Mouse (Mus musculus) adrenal gland, postnatal 4 days (tissue): ENCODE results near the gene Fli1. TPM values are rescaled to one million over a fixed set of nuclear protein-coding genes. Genes with fewer than 3 reads are reported as not detected.

Source experiments
- total RNA-seq, 2 experiments: library from RNA; stranded (reverse); gene quantifications; 2 replicates each; pipeline ENCODE4 v1.2.3; 2021

Fli1 gene
- total RNA-seq, 2 experiments from 2014 or later: 27.5 to 28.1 TPM

Other genes with a start within 250 kb of the Fli1 start
- 1 to 10 TPM in 1 of 2 experiments, under 1 TPM in 1; 0.34 to 1.0 TPM for gene Kcnj5, start 198.5 kb downstream of the Fli1 start, total RNA-seq
- 1 to 10 TPM in 1 of 2 experiments, under 1 TPM in 1; 0.48 to 4.3 TPM for gene Kcnj1, start 170.4 kb downstream of the Fli1 start, total RNA-seq
- gene Ets1, start 93.4 kb upstream of the Fli1 start, total RNA-seq: 10 to 100 TPM; 58.6 to 60.8 TPM